Mouse (Mus musculus): ENCODE results near the gene Ankrd2. TPM values are rescaled to one million over a fixed set of nuclear protein-coding genes. Genes with fewer than 3 reads are reported as not detected.

The Ankrd2 gene
- polyA plus RNA-seq (2012; rRNA removed), result 0.93 and 1.1 TPM in 2 replicates

GRCm38 (mm10) chr19:42035456-42036248 is at the start of gene Ankrd2:
Gene Ankrd2, plus strand, starts transcription at chr19:42036000.

GRCm38 (mm10) chr19:42045269-42046102 is 9.7 kb downstream of the Ankrd2 start, which contains the start of gene Hoga1:
Gene Hoga1, plus strand, starts transcription at chr19:42045610.

GRCm38 (mm10) chr19:42051948-42052347 is 16.1 kb downstream of the Ankrd2 start, which contains the start of gene 4933411K16Rik:
Gene 4933411K16Rik, plus strand, starts transcription at chr19:42052248.

DNA sequence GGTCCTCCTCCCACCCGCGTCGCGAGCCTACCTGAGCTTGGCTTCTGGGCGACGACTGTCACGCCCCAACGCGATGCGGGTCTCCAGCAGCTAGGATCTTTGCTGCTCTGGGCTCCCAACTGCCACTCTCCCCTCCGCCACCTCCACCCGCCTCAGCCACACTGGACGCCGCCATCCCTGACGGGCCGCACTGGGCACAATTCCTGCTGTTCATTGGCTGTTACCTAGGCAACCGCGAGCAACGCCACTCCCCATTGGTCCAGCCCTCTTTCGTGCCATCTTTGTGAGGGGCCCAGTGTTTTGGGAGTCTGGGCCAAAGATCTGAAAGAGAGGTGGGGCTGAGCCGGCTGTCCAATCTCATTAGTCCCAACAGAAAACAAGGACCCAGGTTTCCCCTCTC is 50.4 kb downstream of the Ankrd2 start, which contains the start of gene Morn4:
Morn4 (minus strand) TSS at position 192 of the 400 bp plus-strand sequence.

GRCm38 (mm10) chr19:42089748-42090595 is 54.2 kb downstream of the Ankrd2 start, which contains the start of gene Pi4k2a:
Gene Pi4k2a, plus strand, starts transcription at chr19:42090470.

Other genes with a start within 250 kb of the Ankrd2 start
- 5.0 and 6.1 TPM in 2 replicates for gene Arhgap19, start 234.0 kb upstream of the Ankrd2 start, polyA plus RNA-seq (2012; rRNA removed)
- gene Frat1, start 206.0 kb upstream of the Ankrd2 start, polyA plus RNA-seq (2012; rRNA removed), result 11.0 and 12.4 TPM in 2 replicates
- gene Frat2, start 187.9 kb upstream of the Ankrd2 start, polyA plus RNA-seq (2012; rRNA removed), result 12.0 and 13.9 TPM in 2 replicates
- 16.9 and 17.0 TPM in 2 replicates for gene Rrp12, start 139.8 kb upstream of the Ankrd2 start, polyA plus RNA-seq (2012; rRNA removed)
- gene Pgam1, start 124.1 kb upstream of the Ankrd2 start, polyA plus RNA-seq (2012; rRNA removed), result 459 and 467 TPM in 2 replicates
- gene Exosc1, start 102.6 kb upstream of the Ankrd2 start, polyA plus RNA-seq (2012; rRNA removed), result 30.5 and 31.7 TPM in 2 replicates
- 93.7 and 94.8 TPM in 2 replicates for gene Zdhhc16, start 102.5 kb upstream of the Ankrd2 start, polyA plus RNA-seq (2012; rRNA removed)
- 65.4 and 70.2 TPM in 2 replicates for gene Mms19, start 54.8 kb upstream of the Ankrd2 start, polyA plus RNA-seq (2012; rRNA removed)
- gene Ubtd1, start 54.2 kb upstream of the Ankrd2 start, polyA plus RNA-seq (2012; rRNA removed), result 16.5 and 16.8 TPM in 2 replicates
- gene Hoga1, start 9.6 kb downstream of the Ankrd2 start, polyA plus RNA-seq (2012; rRNA removed), result 2.1 TPM in 2 replicates
- gene 4933411K16Rik, start 16.2 kb downstream of the Ankrd2 start, polyA plus RNA-seq (2012; rRNA removed), result 0.29 and 0.34 TPM in 2 replicates
- 161 and 175 TPM in 2 replicates for gene Morn4, start 50.4 kb downstream of the Ankrd2 start, polyA plus RNA-seq (2012; rRNA removed)
- 40.2 and 41.2 TPM in 2 replicates for gene Pi4k2a, start 54.5 kb downstream of the Ankrd2 start, polyA plus RNA-seq (2012; rRNA removed)
- gene Avpi1, start 93.1 kb downstream of the Ankrd2 start, polyA plus RNA-seq (2012; rRNA removed), result 5.2 and 6.2 TPM in 2 replicates
- gene Marveld1, start 111.4 kb downstream of the Ankrd2 start, polyA plus RNA-seq (2012; rRNA removed), result 13.5 and 15.1 TPM in 2 replicates
- 135 and 139 TPM in 2 replicates for gene Zfyve27, start 128.0 kb downstream of the Ankrd2 start, polyA plus RNA-seq (2012; rRNA removed)
- gene Sfrp5, start 166.3 kb downstream of the Ankrd2 start, polyA plus RNA-seq (2012; rRNA removed), result 3.9 and 5.2 TPM in 2 replicates
- gene Golga7b, start 211.6 kb downstream of the Ankrd2 start, polyA plus RNA-seq (2012; rRNA removed), result 41.9 and 46.1 TPM in 2 replicates